Mouse (Mus musculus) bone marrow macrophage, adult 2 months (primary cell): ENCODE results near the gene Pgghg.

Source experiments
- CTCF ChIP-seq: IDR thresholded peaks from 2 replicates; pipeline ENCODE4 v1.5.1; 2012; ENCODE audit warnings: low read depth, mild to moderate bottlenecking, low read length, moderate library complexity
- POLR2A ChIP-seq: IDR thresholded peaks from 2 replicates; pipeline ENCODE4 v1.6.1; 2012; ENCODE audit warnings: mild to moderate bottlenecking, low read depth, low read length, borderline replicate concordance

DNA sequence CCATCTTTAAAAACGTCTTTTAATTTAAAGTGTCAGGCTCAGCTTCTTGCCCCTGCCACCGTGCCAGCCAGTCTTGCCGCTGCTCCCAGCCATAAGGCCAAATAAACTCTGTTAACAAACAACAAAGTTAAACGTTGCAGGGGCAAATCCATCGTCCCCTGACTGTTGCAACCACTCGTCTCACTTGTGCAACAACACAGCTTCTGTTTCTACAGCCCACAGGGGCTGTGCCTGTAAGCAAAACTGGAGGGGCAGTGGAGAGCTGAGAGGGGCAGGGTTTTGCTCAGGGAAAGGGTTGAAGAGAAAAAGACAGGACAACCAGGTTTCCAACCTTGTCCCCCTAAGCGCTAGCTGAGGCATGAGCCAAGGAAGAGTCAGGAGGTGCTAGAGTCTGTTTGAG is 33.0 kb upstream of the Pgghg start:
- TF ChIP-seq POLR2A (no peak), CTCF (no peak)
